Mouse (Mus musculus) neutrophil, adult 5-6 weeks (primary cell): ENCODE measurements around the gene Pfkp. TPM values are rescaled to one million over a fixed set of nuclear protein-coding genes. Genes with fewer than 3 reads are reported as not detected.
A peak's percentile ranks its signal among the peaks of the same experiment; 100 is the strongest.

ENCODE experiments used
- ATAC-seq: fragments of 151-379, 151-347 bp; 2 replicates; pipeline ENCODE4 v1.8.0; 2017; ENCODE audit warnings: mild to moderate bottlenecking, moderate TSS enrichment; ENCODE audit not compliant: insufficient number of reproducible peaks, poor library complexity, low FRiP score, severe bottlenecking; ENCODE audit errors: extremely low read depth
- total RNA-seq: library from RNA; stranded (forward); fragments of 200-1000 nt; gene quantifications from 2 replicates; pipeline ENCODE4 v1.2.3, GENCODE M21; 2017

The Pfkp gene
- 79.3 and 82.6 TPM in 2 replicates for total RNA-seq

- peak; percentile 82 for ATAC-seq
Measured at GRCm38 (mm10) chr13:6648669-6649233, at the start of gene Pfkp. Gene Pfkp, minus strand, starts transcription at chr13:6648777.

- ATAC-seq, result no peak
Measured at GRCm38 (mm10) chr13:6690607-6691006, 42.0 kb upstream of the Pfkp start.

- peak; percentile 87 for ATAC-seq
Measured at GRCm38 (mm10) chr13:6689962-6690361, 41.4 kb upstream of the Pfkp start.

- ATAC-seq, result no peak
Measured at GRCm38 (mm10) chr13:6688790-6689433, 40.3 kb upstream of the Pfkp start.

- ATAC-seq, result no peak
Measured at GRCm38 (mm10) chr13:6666887-6667286, 18.3 kb upstream of the Pfkp start.

GRCm38 (mm10) chr13:6665506-6665905, 16.9 kb upstream of the Pfkp start:
- ATAC-seq, result no peak

- ATAC-seq, result no peak
Measured at GRCm38 (mm10) chr13:6664216-6664615, 15.6 kb upstream of the Pfkp start.

- ATAC-seq, result no peak
Measured at GRCm38 (mm10) chr13:6659314-6659713, 10.7 kb upstream of the Pfkp start.

GRCm38 (mm10) chr13:6657300-6657699, 8.7 kb upstream of the Pfkp start:
- ATAC-seq, result no peak

GRCm38 (mm10) chr13:6649542-6649941, 965 bp upstream of the Pfkp start:
- ATAC-seq, result no peak

GRCm38 (mm10) chr13:6647992-6648668, 447 bp downstream of the Pfkp start:
- ATAC-seq, result no peak; the same call in 1 of the 2 replicates

- peak; percentile 73 for ATAC-seq
Measured at GRCm38 (mm10) chr13:6647067-6647991, 1.2 kb downstream of the Pfkp start.

GRCm38 (mm10) chr13:6646674-6647066, 1.9 kb downstream of the Pfkp start:
- no peak for ATAC-seq

GRCm38 (mm10) chr13:6646266-6646665, 2.3 kb downstream of the Pfkp start:
- ATAC-seq, result no peak

- ATAC-seq, result no peak
Measured at GRCm38 (mm10) chr13:6643968-6644367, 4.6 kb downstream of the Pfkp start.

- ATAC-seq, result no peak
Measured at GRCm38 (mm10) chr13:6643026-6643425, 5.6 kb downstream of the Pfkp start.

GRCm38 (mm10) chr13:6642453-6642852, 6.1 kb downstream of the Pfkp start:
- ATAC-seq, result peak; percentile 48; the same call in 1 of the 2 replicates

- no peak for ATAC-seq
Measured at GRCm38 (mm10) chr13:6641497-6641896, 7.1 kb downstream of the Pfkp start.

- ATAC-seq, result no peak
Measured at GRCm38 (mm10) chr13:6639507-6640030, 9.0 kb downstream of the Pfkp start.
